Mouse (Mus musculus): ENCODE results near the gene Wdr66.
A peak's percentile ranks its signal among the peaks of the same experiment; 100 is the strongest.

Gene Wdr66

DNA sequence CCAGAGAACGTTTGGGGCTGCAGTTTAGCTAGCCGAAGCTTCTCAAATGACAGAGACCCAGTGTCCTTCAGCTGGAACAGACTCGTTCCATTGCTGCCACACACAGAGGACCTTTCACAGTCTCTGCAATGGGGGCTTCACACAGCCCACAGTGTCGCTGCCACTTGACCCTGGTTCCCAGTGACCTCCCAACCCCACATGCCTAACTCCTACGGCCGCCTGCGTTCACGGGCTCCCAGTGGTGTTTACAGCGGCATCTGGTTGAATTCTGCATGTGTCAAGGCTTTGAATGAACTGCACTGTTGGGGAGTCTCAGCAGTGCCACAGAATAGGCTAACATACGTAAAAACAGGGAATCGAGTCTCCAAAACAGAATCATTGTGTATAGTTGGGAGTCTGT, 19.0 kb downstream of the Wdr66 start:
- no peak for DNase-seq (ENCODE audit: low spot score)

DNA sequence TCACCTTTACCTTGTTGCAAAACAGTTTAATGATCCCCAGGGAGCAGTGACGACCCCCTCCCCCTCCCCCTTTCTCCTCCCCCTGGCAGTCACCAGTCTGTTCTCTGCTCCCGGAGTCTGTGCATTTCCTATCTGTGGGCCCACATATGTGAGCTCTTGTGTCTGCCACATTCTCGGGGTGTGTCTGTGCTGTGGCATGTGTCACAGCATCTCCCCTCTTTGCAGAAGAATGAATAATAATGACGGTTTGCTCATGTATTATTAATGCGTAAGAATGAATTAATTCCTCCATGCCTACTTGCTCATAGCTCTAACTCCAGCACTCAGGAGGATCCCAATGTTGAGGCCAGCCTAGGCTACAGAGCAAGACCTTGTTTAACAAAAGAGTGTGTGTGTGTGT, 21.0 kb downstream of the Wdr66 start:
- DNase-seq (ENCODE audit: low spot score): no peak

DNA sequence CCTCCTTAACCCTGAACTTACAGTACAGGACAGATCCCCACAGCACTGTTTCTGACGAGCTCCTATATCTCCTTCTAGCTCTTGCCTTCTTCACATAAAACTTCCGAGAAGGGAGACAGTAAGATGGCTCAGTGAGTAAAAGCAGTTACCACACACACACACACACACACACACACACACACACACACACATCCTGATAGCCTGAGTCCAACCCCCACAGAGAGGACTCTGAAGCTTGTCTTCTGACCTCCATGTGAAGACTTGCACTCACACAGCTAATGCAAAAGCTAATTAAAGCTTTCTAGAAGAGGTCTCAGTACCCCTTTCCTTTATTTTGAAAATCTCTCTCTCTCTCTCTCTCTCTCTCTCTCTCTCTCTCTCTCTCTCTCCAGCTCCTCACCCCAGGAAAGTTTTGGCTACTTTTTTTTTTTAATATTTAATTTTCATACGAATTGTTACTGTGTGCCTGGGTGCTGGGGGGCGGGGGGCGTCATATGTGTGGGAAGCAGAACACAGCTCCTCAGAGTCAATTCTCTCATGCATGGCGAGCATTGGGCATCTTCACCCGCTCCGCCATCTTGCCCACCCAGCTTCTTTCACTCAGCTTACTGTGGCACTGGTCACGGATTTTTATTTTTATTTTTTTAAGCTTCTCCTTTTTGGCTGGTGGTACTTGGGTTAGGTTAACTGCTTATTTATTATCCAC, 24.9 kb downstream of the Wdr66 start:
- no peak for DNase-seq (ENCODE audit: low spot score)

DNA sequence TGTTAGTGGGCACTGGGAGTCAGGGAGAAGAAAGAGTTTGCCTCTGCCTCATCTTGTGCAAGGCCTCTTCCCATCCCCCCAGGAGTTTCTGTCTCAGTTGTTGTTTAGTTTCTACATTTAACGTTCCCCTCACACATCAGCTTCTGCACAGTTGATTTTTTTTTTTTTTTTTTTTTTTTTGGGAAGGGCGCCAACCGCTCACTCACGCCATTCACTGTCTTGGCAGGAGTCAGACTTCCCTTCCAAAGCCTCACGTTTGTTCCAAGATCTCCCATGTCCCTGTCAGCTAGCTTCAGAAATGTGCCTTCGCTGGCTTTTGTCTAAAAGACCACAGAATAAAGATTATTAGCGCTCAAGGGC, 25.4 kb downstream of the Wdr66 start:
- DNase-seq (ENCODE audit: low spot score): peak; percentile 59

DNA sequence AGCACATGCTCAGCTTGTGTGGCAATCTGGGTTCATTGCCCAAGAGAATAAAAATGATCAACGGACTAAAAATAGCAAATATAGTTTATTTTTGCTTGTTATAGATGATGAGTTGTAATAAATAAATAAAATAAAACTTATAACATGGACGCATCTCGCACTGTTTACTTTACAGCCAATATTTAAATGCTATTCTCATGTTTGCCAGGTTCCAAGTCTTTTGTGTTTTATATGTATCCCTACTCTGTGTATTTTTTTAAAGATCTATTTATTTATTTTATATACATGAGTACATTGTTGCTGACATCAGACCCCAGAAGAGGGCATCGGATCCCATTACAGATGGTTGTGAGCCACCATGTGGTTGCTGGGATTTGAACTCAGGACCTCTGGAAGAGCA, 25.8 kb downstream of the Wdr66 start:
- no peak for DNase-seq (ENCODE audit: low spot score)

DNA sequence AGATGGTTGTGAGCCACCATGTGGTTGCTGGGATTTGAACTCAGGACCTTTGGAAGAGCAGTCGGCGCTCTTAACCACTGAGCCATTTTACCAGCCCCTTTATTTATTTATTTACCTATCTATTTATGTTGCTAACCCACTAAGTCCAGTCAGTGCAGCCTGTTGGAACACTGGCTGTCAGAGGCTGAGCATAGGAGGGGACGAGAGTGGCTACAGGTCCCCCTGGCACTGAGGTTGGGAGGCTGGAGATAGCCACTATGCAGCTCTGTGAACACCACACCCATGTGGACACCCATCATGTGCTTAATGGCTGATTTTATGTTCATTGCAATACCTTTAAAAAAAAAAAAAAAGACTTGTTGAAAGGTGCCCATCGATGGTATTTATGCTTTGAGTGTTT, 27.3 kb downstream of the Wdr66 start:
- no peak for DNase-seq (ENCODE audit: low spot score)

DNA sequence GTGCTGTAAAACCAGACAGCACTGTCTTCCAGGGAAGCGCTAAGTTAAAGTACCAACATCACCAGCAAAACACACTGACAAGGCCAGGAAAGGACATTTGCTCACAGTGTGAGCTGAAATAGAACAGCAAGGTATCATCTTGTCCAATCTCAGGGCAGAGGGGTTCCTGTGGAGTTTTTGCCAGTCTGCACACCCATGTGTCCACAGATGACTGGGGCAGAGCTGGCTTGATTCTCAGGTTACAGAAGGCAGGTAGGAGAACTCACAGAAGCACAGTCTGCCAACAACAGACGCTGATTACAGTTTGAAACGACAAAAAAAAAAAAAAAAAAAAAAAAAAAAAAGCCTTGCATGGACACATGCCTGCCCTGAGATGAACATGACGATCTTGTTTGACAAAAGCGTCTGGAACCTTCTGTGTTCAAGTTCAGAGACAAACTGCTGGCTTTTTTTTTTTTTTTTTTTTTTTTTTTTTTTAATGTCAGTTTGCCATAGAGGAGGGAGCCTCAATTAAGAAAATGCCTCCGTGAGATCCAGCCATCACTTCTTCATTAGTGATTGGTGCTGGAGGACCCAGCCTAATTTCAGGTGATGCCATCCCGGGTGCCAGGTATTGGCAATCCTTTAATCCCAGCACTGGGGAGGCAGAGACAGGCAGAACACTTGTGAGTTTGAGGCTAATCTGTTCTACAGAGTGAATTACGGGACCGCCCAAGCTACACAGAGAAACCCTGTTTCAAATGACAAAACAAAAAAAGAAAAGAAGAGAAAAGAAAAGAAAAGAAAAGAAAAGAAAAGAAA, 29.6 kb downstream of the Wdr66 start:
- DNase-seq (ENCODE audit: low spot score): no peak

DNA sequence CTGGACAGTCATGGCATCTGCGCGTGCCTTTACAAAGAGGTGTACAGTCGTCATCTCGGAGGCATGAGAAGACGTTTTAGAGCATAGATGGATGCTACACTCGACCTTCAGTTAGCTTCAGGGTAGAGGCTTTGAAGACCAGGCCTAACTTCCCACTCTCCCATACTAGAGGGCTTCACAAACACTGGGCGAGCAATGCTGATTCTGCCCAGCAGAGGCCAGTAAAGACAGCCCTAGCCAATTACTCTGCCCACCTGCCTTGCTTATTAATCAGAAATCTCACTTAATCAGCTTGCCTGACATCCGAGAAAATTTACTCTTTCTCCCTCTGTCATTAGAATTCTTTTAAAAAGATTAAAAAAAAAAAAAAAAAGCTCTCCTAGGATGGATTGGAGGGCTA, 33.3 kb downstream of the Wdr66 start:
- peak; percentile 12 for DNase-seq (ENCODE audit: low spot score)

DNA sequence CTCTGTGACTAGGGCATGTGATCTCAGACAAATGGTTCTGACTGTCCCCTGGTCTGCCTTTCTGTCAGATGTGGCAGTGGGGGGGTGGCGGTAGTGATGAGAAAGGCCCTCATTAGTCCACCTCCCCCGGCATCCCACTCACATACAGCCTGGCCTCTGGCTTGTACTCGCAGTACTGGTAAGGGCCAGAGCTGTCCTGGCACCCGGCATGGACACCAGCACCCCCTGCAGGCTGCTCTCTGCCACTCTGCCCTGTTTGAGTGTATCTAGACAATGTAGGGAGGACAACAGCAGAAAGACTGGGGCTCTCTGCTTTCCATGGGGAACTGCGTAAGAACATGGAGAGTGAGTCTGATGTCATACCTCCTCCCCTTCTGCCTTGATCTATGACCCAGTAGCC, 36.2 kb downstream of the Wdr66 start:
- DNase-seq (ENCODE audit: low spot score): no peak

DNA sequence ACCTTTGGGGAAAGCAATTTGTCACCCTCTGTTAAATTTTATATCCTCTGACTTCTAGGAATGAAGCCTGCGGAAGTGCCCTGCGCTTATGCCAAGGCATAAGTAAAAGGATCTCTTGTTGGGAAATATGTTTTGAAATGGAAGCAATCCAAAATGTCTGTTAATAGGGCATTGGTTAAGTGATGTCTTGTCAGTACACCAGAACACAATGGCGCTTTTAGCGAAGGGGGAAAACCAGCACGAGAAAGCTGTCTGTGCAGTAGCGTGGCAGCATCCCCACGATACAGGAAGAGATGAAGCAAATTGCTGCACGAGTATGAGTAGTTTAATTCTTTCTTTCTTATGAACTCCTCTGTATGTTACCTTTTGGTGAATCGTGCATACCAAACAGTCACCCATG, 42.8 kb downstream of the Wdr66 start:
- no peak for DNase-seq (ENCODE audit: low spot score)

DNA sequence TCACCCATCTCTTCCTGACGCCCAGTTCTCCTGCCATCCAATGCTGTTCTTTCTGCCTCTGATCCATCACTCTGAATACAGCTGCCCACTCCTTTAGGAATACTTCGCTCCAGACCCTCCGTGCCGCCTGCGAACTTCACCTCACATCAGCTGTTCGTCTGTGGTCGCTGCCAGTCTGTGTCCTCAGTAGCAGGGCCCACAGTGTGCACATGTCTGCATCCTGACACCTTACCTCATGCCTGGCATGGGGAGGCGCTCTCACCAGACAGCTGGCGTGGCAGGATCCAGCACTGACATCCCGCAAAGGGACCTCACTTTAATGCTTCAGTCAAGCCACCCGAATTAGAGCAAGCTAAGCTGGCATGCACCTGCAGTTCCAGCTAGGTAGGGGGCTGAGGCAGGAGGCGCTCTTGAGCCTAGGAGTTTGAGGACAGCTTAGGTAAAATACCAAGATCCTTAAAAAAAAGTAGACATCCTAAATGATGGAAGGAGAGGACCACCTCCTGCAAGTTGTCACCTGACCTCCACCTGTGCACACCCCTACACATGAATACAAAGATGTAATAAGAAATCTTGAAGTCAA, 44.4 kb downstream of the Wdr66 start:
- no peak for DNase-seq (ENCODE audit: low spot score)

DNA sequence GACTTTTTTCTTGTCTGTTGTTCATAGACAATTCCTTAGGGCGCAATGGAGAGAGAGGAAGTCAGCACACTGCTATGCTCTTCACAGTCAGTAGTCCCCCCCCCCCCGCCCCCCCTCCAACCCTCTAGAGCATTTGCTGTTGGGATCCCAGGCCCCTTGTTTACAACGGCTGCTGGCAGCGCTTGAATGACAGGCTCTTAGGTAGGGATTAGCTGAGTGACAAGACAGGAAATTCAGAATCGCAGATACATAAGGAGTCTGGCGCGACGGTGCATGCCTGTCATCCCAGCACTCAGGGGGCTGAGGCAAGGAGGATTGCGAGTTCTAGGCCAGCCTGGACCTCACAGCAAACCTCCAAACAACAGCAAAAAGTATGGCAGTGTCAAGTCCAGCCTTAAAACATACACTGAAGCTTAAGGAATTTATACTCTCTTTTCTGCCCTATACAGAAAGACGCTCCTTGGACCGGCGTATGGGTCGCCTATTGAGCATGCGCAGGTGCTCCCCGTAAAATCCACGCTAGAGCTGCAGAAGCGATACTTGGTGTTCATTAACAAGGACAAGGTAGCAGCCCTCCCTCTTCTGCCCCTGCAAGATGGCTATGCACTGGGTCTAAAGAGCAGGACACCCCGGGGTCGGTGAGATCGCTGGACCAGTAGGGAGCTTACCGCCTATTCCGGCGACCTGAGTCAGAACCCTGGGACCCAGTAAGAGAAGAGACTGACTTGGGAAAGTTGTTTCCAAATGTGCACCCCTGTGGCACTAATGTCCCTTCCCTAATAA, 45.3 kb downstream of the Wdr66 start:
- DNase-seq (ENCODE audit: low spot score): no peak

DNA sequence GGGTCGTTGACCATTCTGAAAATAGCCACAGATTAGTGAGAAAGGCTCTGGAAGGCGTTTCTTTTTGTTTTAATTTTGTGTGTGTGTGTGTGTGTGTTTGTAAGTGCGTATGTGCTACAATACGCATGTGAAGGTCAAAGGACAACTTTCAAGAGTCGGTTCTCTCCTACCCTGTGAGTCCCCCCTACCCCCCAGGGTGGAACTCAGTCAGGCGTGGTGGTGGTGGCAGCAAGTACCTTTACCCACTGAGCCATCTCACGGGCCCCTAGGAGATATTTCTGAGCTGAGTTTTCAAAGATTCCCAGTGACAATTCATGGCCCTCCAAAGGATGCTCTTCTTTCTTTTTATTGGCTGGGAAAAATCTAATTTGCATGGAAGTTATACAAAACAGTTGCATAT, 45.9 kb downstream of the Wdr66 start:
- no peak for DNase-seq (ENCODE audit: low spot score)

DNA sequence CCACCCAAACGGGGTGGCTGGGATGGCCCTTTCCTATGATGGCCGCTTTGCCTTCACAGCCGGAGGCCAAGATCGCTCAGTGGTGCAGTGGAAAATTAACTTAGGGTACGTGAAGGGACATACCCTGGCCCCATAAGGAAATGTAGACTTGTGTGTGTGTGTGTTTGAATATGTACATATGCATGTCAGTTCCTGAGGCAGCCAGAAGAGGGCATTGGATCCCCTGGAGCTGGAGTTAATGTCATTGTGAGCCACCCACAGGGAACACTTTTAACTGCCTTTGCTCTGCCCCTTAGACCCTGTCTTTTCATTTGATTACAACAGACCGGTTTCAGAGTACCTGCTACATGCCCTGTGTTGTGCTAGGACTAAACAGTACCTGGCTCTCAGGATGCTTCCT, 46.6 kb downstream of the Wdr66 start:
- no peak for DNase-seq (ENCODE audit: low spot score)

DNA sequence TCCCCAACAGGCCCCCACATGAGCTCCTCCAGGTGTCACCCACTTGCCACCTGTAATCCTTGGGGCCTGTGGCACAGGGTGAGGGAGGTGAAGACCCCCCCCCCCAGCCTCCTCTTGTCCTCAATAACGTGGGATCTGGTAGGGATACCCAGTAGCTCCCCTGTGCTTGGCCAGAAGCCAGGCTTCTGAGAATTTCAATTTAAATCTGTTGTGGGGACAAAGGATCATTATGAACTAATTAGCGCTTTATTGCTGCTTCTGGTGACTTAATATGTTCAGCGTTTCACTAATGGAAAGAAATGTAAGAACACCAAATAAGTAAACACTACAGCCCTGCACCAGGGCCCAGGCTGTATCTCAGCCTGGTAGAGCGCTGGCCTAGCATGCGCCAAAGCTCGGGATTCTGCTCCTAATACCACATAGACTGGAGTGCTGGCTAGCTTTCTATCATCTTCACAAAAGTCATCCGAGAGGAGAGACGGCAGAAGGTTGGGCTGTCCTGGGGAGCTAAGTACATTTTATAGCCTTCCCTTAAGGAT, 48.7 kb downstream of the Wdr66 start:
- DNase-seq (ENCODE audit: low spot score): peak; percentile 8

DNA sequence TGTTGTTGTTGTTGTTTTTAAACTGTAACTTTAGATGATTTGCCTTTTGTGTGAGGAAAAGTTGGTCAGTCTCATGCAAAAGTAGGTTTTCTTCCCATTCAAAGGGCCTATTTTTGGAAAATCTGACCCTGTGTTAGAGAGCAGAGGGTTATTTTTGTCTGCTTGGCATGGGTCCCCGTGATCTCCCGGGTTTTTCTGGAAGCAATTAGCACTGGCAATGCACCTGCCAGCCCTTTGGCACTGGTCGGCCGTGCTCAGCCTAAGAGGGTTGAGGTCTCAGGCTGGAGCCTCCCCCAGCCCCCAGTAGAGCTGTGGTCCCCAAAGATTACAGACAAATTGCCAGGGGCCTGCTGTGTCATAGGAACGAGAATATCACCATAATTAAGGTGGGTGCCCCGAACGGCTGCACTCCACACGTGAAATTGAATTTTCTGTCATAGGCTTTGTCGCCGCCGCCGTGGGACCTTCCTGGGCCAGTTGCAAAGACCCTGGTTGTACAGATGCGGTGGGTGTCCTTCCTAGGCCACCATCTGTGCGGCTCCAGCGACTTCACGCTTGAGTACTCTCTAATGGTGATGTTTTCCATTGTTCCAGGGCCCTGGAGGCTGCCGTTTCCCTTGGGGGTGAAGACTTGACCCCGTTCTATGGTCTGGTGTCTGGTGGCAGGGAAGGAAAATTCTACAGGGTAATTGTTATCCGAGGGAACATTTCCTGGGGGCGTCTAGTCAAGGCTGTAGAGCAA, 50.0 kb downstream of the Wdr66 start:
- no peak for DNase-seq (ENCODE audit: low spot score)

DNA sequence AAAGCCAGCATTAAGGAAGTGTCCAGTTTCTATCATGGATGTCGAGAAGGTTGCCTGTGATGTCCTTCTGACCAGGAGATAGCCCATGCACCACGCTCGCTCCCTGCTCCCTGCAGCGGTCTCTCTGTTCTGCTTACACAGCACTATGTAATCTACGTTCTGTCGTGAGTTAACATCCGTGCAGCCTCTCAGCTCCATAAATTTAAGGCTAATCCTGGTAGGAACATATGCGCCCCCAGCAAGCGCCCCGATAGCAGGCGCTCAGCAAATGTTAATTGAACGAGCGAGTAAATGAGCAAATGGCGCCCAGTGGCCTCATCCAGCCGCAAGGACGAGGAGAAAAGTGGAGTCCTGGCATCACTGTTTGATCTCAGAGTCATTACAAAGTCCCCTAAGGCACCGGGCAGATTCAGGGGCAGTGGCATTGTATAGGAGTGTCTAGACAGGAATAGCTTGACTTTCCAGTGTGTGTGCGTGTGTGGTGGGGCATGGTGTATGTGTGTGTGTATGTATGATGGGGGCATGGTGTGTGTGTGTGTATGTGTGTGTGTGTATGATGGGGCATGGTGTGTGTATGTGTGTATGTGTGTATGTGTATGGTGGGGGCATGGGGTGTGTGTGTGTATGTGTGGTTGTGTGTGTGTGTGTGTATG, 55.9 kb downstream of the Wdr66 start:
- no peak for DNase-seq (ENCODE audit: low spot score)

DNA sequence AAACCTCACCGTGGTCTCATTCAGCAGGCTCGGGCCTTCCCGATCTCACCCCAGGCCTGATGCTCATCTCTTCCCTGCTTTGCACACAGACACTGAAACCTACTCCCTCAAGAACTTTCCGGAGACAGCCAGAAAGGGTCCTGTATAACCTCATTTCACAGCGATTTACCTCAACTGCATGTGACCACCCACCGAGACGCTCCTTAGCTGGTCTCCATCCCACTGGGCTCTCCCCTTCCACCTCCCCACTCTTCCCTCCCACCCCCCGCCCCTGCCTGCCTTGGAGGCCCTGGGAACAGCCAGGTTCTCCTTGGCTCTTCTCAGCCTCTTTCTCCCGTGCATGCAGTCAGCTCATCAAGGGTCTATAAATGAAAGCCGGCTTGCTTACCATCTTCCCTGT, 57.9 kb downstream of the Wdr66 start:
- DNase-seq (ENCODE audit: low spot score): no peak

DNA sequence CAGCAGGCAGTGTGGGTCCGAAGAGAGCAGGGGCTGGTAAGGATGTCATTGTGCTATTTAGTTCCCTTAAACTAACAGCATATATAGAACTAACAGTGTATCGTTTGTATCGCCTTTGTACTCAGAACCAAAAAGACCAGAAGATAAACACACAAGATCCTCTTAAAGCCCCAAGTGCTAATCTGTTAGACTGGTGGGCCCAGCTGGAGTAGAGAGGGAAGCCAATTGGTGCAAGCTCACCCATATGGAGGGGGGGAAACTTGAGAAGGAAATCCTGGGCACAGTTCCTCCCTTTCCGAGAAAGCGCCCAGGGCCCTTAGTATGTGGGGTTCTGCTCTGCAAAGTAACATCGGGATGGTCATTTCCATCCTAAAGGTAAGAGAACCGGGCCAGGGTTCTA, 58.3 kb downstream of the Wdr66 start:
- DNase-seq (ENCODE audit: low spot score): no peak

DNA sequence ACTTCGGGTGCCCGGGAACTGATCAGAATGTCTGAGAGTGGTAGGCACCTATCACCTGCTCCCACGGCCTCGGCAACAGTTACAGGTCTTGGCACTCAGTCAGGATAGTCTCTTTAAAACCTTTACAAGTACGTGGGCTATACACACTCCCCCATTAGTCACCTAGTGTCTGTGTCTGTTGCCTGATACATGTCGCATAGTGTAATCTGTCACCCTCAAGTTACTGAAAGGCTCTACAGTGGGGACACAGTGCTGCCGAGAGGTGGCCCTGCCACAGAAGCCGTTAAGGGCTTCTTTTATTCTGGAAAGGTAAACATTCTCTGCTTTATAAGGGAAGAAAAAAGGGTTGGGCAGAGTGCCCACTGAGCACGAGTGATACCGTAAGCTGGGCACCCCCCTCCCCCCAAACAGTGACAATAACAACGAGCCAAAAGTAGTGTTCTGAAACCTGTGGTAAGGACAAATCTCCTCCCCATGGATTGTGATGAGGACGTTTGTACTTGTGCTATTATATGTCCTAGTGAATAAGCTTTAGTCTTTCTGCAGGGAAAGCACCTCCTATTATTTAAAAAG, 61.2 kb downstream of the Wdr66 start:
- DNase-seq (ENCODE audit: low spot score): no peak

DNA sequence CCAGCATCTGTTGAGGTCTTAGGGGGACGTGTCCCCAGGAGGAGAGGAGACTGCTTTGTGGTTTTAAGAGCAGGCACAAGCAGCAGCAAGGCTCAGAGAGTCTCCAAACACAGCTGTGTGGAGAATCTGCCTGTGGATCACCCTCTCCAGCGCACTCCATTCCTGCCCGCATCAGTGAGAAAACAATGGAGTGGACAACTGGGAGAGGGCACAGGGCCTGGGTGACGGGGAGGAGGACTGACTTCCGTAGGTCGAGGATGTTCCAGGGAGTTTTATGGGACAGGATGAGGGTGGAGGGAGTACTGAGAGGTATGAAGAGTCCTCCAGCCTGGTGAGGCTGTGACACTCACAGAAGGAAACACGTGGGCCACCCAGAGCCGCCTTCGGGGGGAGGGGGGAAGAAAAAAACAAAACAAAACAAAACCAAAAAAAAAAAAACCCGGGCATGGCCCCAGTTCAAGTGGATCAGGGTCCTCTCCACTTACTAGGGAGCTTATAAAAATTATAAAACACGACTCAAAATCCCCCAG, 62.0 kb downstream of the Wdr66 start:
- no peak for DNase-seq (ENCODE audit: low spot score)

Data from MN1 (cell line).